Mouse (Mus musculus) testis, adult 2 months (tissue): ENCODE measurements at regions not wholly inside any gene's neighbourhood (a gene's known extent, or its start where the extent isn't known, plus 50 kb on each side); places are given as distances from the start of the nearest gene placed in this dataset.
"Not testable (repeated sequence)": the region's sequence is repeated elsewhere in the genome, so short reads cannot be mapped to it uniquely, and the experiment has no call there.

Source experiments
- H3K27ac ChIP-seq: fragments of 200-500 bp; 2 replicates; pipeline ENCODE4 v1.5.1; 2012; ENCODE audit warnings: low read depth, low read length; ENCODE audit not compliant: control insufficient read depth, insufficient read depth
- H3K27me3 ChIP-seq: fragments of 200-500 bp; 2 replicates; pipeline ENCODE4 v1.6.1; 2012; ENCODE audit warnings: mild to moderate bottlenecking, low read length, moderate library complexity; ENCODE audit not compliant: control insufficient read depth, insufficient read depth
- H3K36me3 ChIP-seq: fragments of 200-500 bp; 2 replicates; pipeline ENCODE4 v1.6.1; 2012; ENCODE audit warnings: mild to moderate bottlenecking, low read length; ENCODE audit not compliant: control insufficient read depth, insufficient read depth
- H3K4me1 ChIP-seq: fragments of 200-500 bp; 2 replicates; pipeline ENCODE4 v1.6.1; 2012; ENCODE audit warnings: low read length; ENCODE audit not compliant: control insufficient read depth, insufficient read depth
- H3K4me3 ChIP-seq: fragments of 200-500 bp; 2 replicates; pipeline ENCODE4 v1.5.1; 2012; ENCODE audit warnings: low read depth, mild to moderate bottlenecking, low read length, moderate library complexity, mixed read lengths; ENCODE audit not compliant: control insufficient read depth
- CTCF ChIP-seq: fragments of 200-500 bp; IDR thresholded peaks from 2 replicates; pipeline ENCODE4 v1.5.1; 2012; ENCODE audit warnings: low read depth, mild to moderate bottlenecking, inconsistent platforms, low read length, moderate library complexity; ENCODE audit not compliant: control insufficient read depth, insufficient read depth, insufficient replicate concordance
- POLR2A ChIP-seq: fragments of 200-500 bp; IDR thresholded peaks from 2 replicates; pipeline ENCODE4 v1.6.1; 2012; ENCODE audit warnings: low read depth, mild to moderate bottlenecking, inconsistent platforms, low read length, moderate library complexity; ENCODE audit not compliant: control insufficient read depth

DNA sequence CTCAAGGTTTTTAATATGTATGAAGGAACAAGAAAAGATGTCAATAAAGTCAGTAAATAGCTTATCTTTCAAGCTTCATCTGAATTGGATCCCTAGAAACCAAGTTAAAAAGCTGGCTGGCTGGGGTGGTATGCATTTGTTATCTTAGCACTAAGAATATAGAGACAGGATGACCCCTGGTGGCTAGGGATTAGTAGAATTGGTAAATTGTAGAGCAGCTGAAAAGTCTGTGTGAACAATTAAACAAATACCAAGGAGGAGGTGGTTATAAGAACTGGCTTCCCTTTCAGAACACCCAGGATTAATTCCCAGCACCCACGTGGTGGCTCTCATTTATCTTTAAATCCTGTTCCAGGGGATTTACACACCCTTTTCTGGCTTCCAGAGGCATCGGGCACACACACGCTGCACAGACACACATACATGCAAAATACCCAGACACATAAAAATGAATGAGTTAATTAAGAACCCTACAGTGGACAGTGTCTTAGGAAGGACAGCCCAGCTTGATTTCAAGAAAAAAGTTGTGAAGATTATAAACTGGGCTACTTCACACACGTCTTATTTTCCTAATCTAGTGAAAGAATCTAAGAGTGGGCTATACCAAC lies 170.5 kb downstream of the Pdzph1 start:
- no peaks in the 10 kb centered on the region for H3K27me3 ChIP-seq
- H3K4me1 ChIP-seq: no peaks in the 10 kb centered on the region
- no peak overlapping the region for H3K4me3 ChIP-seq
- no peaks in the 10 kb centered on the region for H3K36me3 ChIP-seq
- no peak overlapping the region for H3K27ac ChIP-seq
- TF ChIP-seq CTCF (no peak), POLR2A (no peak)

DNA sequence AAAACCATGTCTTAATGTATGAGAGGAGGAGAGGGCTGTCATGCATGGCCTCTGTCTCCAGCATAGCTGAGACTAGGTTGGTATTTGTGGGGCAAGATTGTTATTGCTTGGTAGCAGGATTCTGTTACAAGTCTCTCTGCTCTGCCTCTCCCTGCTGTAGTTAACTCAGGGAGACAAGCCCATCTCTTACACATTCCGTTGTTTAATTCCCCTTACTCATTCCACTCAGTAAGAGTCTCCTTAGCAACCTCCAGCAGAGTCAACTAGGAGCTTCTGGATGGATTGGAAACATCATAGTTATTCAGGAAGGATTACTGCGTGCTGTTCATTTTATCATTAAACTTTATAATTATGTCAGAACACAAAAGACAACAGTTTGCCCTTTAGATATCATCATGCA lies 171.8 kb downstream of the Pdzph1 start:
- no peak overlapping the region for H3K4me3 ChIP-seq
- H3K36me3 ChIP-seq: no peaks in the 10 kb centered on the region
- H3K4me1 ChIP-seq: no peaks in the 10 kb centered on the region
- no peak for TF ChIP-seq POLR2A
- TF ChIP-seq CTCF: no peak
- no peaks in the 10 kb centered on the region for H3K27me3 ChIP-seq
- no peak overlapping the region for H3K27ac ChIP-seq

DNA sequence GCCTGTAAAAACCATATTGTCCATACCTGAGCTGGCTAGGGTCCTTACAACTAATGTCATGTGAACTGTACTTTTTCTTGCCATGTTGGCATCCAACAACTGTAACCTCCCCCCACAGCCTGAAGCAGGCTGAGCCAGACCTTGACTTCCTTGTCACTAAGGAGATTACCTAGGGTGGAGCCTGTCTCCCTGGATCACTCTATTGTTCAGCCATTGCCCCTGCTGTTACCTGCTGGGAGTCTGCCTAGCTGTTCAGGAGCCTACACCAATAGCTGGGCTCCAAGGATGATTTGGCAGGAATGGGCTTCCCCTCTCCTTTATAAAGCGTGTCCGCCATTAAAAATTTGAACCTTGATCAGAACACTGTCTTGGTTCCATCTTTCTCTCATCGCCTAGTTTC lies 215.7 kb downstream of the Pdzph1 start:
- not testable (repeated sequence) for H3K4me1 ChIP-seq, H3K4me3 ChIP-seq, H3K36me3 ChIP-seq, H3K27ac ChIP-seq, H3K27me3 ChIP-seq

DNA sequence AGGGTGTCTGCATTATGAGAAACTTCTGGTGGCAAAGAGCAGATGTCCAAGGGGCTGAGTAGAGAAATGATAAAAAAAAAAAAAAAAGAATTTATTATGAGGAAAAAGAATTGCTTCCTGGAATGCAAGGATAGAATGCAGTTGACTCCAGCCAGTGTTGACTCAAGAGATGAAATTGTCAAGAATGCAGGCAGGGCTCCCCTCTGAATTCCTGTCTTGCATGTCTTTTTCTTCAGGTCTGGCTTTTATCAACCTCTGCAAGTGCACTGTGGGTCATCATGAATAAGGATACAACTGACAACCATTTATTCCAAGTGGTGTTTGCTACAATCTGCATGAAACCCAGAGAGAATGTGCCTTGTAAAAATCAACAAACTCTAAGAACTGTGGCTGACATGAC lies 217.6 kb downstream of the Pdzph1 start:
- Histone ChIP-seq H3K27me3 (no peaks in the 10 kb centered on the region), H3K27ac (no peak overlapping the region), H3K36me3 (no peaks in the 10 kb centered on the region), H3K4me1 (no peaks in the 10 kb centered on the region), H3K4me3 (no peak overlapping the region)
- no peak for TF ChIP-seq CTCF
- no peak for TF ChIP-seq POLR2A

DNA sequence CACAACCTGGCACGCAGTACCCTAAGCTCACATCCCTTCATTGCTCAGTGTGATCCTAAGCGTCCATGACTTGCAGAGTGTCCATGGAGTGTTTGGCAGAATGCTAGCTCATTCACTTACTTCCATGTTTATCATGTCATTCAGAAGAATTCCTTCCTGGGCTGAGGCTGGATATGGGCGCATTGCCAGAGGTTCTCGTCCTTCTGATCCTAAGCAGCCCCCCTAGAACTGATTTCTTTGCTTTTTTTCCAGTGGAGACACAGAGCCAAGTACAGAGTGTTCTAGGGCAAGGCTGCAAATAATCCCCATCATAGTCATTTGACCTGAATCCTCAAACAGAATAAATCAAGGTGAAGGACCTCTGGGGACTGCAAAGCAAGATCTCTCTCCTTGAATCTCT lies 226.0 kb downstream of the Pdzph1 start:
- H3K27ac ChIP-seq: peak overlapping the region; percentile 49
- no peaks in the 10 kb centered on the region for H3K4me1 ChIP-seq
- TF ChIP-seq CTCF (no peak), POLR2A (no peak)
- H3K4me3 ChIP-seq: no peak overlapping the region
- no peaks in the 10 kb centered on the region for H3K27me3 ChIP-seq
- H3K36me3 ChIP-seq: no peaks in the 10 kb centered on the region

DNA sequence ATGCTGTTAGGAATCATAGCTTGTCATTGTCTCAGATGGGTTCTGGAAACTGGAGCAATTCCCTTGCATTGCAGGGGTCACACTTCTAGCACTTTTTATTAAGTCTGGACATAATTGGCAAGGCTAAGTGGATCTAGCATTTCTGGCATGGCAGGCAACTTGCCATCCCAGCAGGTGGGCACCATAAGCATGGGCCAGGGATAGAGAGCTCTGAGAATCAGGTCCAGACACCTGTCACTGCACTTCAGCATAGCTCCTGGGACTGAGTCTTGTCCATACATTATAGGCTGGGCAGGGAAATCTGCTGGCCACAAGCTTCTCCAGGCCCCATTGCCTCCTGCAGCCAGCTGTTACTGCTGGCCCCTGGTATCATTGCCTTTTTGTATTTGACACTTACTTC lies 242.2 kb downstream of the Pdzph1 start:
- Histone ChIP-seq H3K27me3 (no peaks in the 10 kb centered on the region), H3K4me1 (no peaks in the 10 kb centered on the region), H3K27ac (no peak overlapping the region), H3K4me3 (no peak overlapping the region), H3K36me3 (no peaks in the 10 kb centered on the region)
- TF ChIP-seq CTCF (no peak), POLR2A (no peak)

DNA sequence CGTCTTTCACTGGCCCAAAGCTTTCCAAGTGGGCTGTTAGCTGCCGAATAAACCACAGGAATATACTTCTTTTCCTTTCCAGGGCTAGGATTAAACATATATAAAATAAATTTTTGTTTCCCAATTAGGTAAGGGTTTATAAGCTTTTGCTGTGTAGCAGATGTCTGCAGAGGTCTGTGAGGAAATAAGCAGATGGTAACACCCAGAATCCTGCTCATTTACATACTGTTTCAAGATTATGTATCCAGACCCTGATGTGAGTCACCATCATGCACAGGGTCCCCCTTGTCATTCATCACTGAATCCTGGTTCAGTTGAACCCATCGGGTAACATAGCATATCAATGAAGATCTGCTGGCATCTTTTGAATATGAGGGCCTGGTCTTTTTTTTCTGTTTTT lies 242.9 kb downstream of the Pdzph1 start:
- Histone ChIP-seq H3K27ac (no peak overlapping the region), H3K27me3 (no peaks in the 10 kb centered on the region), H3K36me3 (no peaks in the 10 kb centered on the region), H3K4me3 (no peak overlapping the region), H3K4me1 (no peaks in the 10 kb centered on the region)
- TF ChIP-seq POLR2A (no peak), CTCF (no peak)
